Mouse (Mus musculus) intestine, embryonic 14.5 days (tissue): ENCODE results near the gene Creg1. TPM values are rescaled to one million over a fixed set of nuclear protein-coding genes. Genes with fewer than 3 reads are reported as not detected.

Experiments used
- ATAC-seq: fragments of 200-750 bp; cut with Nextera tagmentation; replicated peaks from 2 replicates; pipeline ENCODE4 v1.8.0; 2017; ENCODE audit warnings: low read depth, moderate number of reproducible peaks, moderate TSS enrichment, moderate library complexity; ENCODE audit not compliant: low FRiP score, low TSS enrichment
- DNase-seq: peaks from one replicate; pipeline ENCODE4 v3.0.0-alpha.2; 2018; ENCODE audit warnings: low spot score
- H3K27ac ChIP-seq: fragments of 300-500 bp; sonication (generic); 2 replicates; pipeline ENCODE4 v1.5.1; 2014; ENCODE audit warnings: low read depth, mild to moderate bottlenecking, control low read depth
- H3K27me3 ChIP-seq: fragments of 300-500 bp; sonication (generic); replicated peaks from 2 replicates; pipeline ENCODE4 v1.6.1; 2014; ENCODE audit warnings: low read length, control low read depth; ENCODE audit not compliant: control insufficient read depth, insufficient read depth
- H3K36me3 ChIP-seq: fragments of 300-500 bp; sonication (generic); 2 replicates; pipeline ENCODE4 v1.6.1; 2014; ENCODE audit warnings: low read length, control low read depth; ENCODE audit not compliant: control insufficient read depth, insufficient read depth
- H3K4me1 ChIP-seq: fragments of 300-500 bp; sonication (generic); replicated peaks from 2 replicates; pipeline ENCODE4 v1.6.1; 2014; ENCODE audit warnings: low read length, control low read depth, mixed read lengths; ENCODE audit not compliant: control insufficient read depth, insufficient read depth
- H3K4me2 ChIP-seq: fragments of 300-500 bp; sonication (generic); 2 replicates; pipeline ENCODE4 v1.6.1; 2014; ENCODE audit warnings: low read length
- H3K4me3 ChIP-seq: fragments of 300-500 bp; sonication (generic); 2 replicates; pipeline ENCODE4 v1.5.1; 2014; ENCODE audit warnings: low read depth, low read length, control low read depth, mixed read lengths
- H3K9ac ChIP-seq: fragments of 300-500 bp; sonication (generic); 2 replicates; pipeline ENCODE4 v1.6.1; 2014; ENCODE audit warnings: mild to moderate bottlenecking, low read length
- H3K9me3 ChIP-seq: fragments of 300-500 bp; sonication (generic); 2 replicates; pipeline ENCODE4 v1.6.1; 2016; ENCODE audit warnings: low read length, control low read depth; ENCODE audit not compliant: control insufficient read depth
- WGBS: fragments of 180-500 bp; shearing (Covaris S2); extraction: QIAGEN DNeasy Blood & Tissue Kit; methylation state at CpG from one replicate; pipeline ENCODE4 v1.1.7; 2014; 5-methylcytosine and 5-hydroxymethylcytosine counted together
- polyA plus RNA-seq: library from polyadenylated mRNA; unstranded; fragments of >200 nt; fragmentation: Nextera tagmentation; extraction: Ambion mirVana; gene quantifications from 2 replicates; pipeline ENCODE4 v1.2.1, GENCODE M21; 2014

The Creg1 gene
- polyA plus RNA-seq, 1 experiment from 2014 or later, result 81.2 TPM

- DNase-seq, result no peak
- no peak overlapping the region for H3K4me3 ChIP-seq
- no peaks in the 10 kb centered on the region for H3K9me3 ChIP-seq
- no peaks in the 10 kb centered on the region for H3K27me3 ChIP-seq
- no peak overlapping the region for H3K4me2 ChIP-seq
- no peak overlapping the region for H3K27ac ChIP-seq
- no peaks in the 10 kb centered on the region for H3K36me3 ChIP-seq
- no peak overlapping the region for H3K9ac ChIP-seq
- ATAC-seq, result no peak
- 71% methylated on average over 2 of the region's 2 CpGs for WGBS
- H3K4me1 ChIP-seq, result peaks cover 13% of the 10 kb centered on the region
Observed at GRCm38 (mm10) chr1:165810633-165811032, 47.1 kb downstream of the Creg1 start.

- Histone ChIP-seq H3K27me3 (no peaks in the 10 kb centered on the region), H3K4me2 (no peak overlapping the region), H3K27ac (no peak overlapping the region), H3K4me3 (no peak overlapping the region), H3K9ac (no peak overlapping the region), H3K36me3 (no peaks in the 10 kb centered on the region), H3K9me3 (no peaks in the 10 kb centered on the region), H3K4me1 (peaks cover 13% of the 10 kb centered on the region)
- ATAC-seq, result no peak
- WGBS, result 83% methylated on average over 5 of the region's 5 CpGs
- no peak for DNase-seq
Observed at GRCm38 (mm10) chr1:165811170-165811569, 47.6 kb downstream of the Creg1 start.

GRCm38 (mm10) chr1:165812775-165813174 is 49.2 kb downstream of the Creg1 start:
- Histone ChIP-seq H3K27ac (no peak overlapping the region), H3K4me2 (no peak overlapping the region), H3K9ac (no peak overlapping the region), H3K4me1 (peaks cover 13% of the 10 kb centered on the region), H3K4me3 (no peak overlapping the region), H3K27me3 (no peaks in the 10 kb centered on the region), H3K36me3 (no peaks in the 10 kb centered on the region), H3K9me3 (no peaks in the 10 kb centered on the region)
- WGBS, result 82% methylated on average over 3 of the region's 3 CpGs
- DNase-seq, result no peak
- ATAC-seq, result no peak

- H3K9me3 ChIP-seq, result no peaks in the 10 kb centered on the region
- no peak for DNase-seq
- no peaks in the 10 kb centered on the region for H3K36me3 ChIP-seq
- no peak for ATAC-seq
- peaks cover 16% of the 10 kb centered on the region for H3K4me1 ChIP-seq
- H3K4me2 ChIP-seq, result peak overlapping the region; percentile 25
- H3K9ac ChIP-seq, result no peak overlapping the region
- no peak overlapping the region for H3K4me3 ChIP-seq
- no peaks in the 10 kb centered on the region for H3K27me3 ChIP-seq
- WGBS, result 27% methylated on average over 7 of the region's 7 CpGs
- H3K27ac ChIP-seq, result peak overlapping the region; percentile 51; the same call in 1 of the 2 replicates
Observed at GRCm38 (mm10) chr1:165814116-165814515, 50.6 kb downstream of the Creg1 start.

GRCm38 (mm10) chr1:165814521-165815278 is 51.2 kb downstream of the Creg1 start:
- Histone ChIP-seq H3K36me3 (no peaks in the 10 kb centered on the region), H3K9me3 (no peaks in the 10 kb centered on the region), H3K9ac (no peak overlapping the region), H3K4me3 (no peak overlapping the region), H3K27me3 (no peaks in the 10 kb centered on the region), H3K4me1 (peaks cover 16% of the 10 kb centered on the region), H3K27ac (peak overlapping the region; percentile 51; the same call in 1 of the 2 replicates), H3K4me2 (peak overlapping the region; percentile 25)
- 36% methylated on average over 14 of the region's 14 CpGs for WGBS
- no peak for ATAC-seq
- DNase-seq, result no peak

GRCm38 (mm10) chr1:165816391-165816790 is 52.8 kb downstream of the Creg1 start:
- Histone ChIP-seq H3K4me1 (peaks cover 16% of the 10 kb centered on the region), H3K36me3 (no peaks in the 10 kb centered on the region), H3K27ac (no peak overlapping the region), H3K4me3 (no peak overlapping the region), H3K9ac (no peak overlapping the region), H3K9me3 (no peaks in the 10 kb centered on the region), H3K4me2 (no peak overlapping the region), H3K27me3 (no peaks in the 10 kb centered on the region)
- no peak for DNase-seq
- no peak for ATAC-seq
- WGBS, result 76% methylated on average over 9 of the region's 9 CpGs

GRCm38 (mm10) chr1:165817264-165817663 is 53.7 kb downstream of the Creg1 start:
- WGBS, result 47% methylated on average over 9 of the region's 9 CpGs
- Histone ChIP-seq H3K27ac (no peak overlapping the region), H3K9ac (no peak overlapping the region), H3K4me2 (no peak overlapping the region), H3K27me3 (no peaks in the 10 kb centered on the region), H3K36me3 (no peaks in the 10 kb centered on the region), H3K4me1 (peaks cover 16% of the 10 kb centered on the region), H3K4me3 (no peak overlapping the region), H3K9me3 (no peaks in the 10 kb centered on the region)
- ATAC-seq, result no peak
- no peak for DNase-seq

- no peak for ATAC-seq
- Histone ChIP-seq H3K27ac (no peak overlapping the region), H3K27me3 (no peaks in the 10 kb centered on the region), H3K9me3 (no peaks in the 10 kb centered on the region), H3K4me1 (peaks cover 16% of the 10 kb centered on the region), H3K4me2 (no peak overlapping the region), H3K9ac (no peak overlapping the region), H3K4me3 (no peak overlapping the region), H3K36me3 (no peaks in the 10 kb centered on the region)
- DNase-seq, result no peak
- 48% methylated on average over 8 of the region's 8 CpGs for whole genome bisulfite sequencing
Observed at GRCm38 (mm10) chr1:165818145-165818860, 54.8 kb downstream of the Creg1 start.
